ENCODE assay signal across 19 mouse cellular contexts in genomic region chr1:187731171-187731570, GRCm38 (mm10).
"Had no signal": no experiment of that assay in that cellular context is flagged by ENCODE, and none has a peak within 500 bp of the region (broad histone marks: within the 10 kb centered on the region; RNA-seq: fewer than 3 reads in every experiment).

No protein-coding gene starts in this region.

- DNase-seq: gastrocnemius, adult 2 months; gastrocnemius, postnatal 10 days; gastrocnemius, postnatal 25 days; heart, adult 2 months; heart, postnatal 10 days; heart, postnatal 4 days; liver, embryonic 13.5 days had no signal

- H3K27ac ChIP-seq: gastrocnemius, adult 2 months; heart, adult 2 months; hindbrain, embryonic 10.5 days; hindbrain, embryonic 12.5 days; hindbrain, embryonic 14.5 days; intestine, embryonic 15.5 days; kidney, embryonic 15.5 days; kidney, postnatal 0 days; layer of hippocampus, adult 2 months; left cerebral cortex, adult 2 months; limb, embryonic 10.5 days; limb, embryonic 12.5 days; liver, embryonic 13.5 days; liver, embryonic 15.5 days had no signal

- H3K27me3 ChIP-seq: heart, embryonic 12.5 days; hindbrain, embryonic 12.5 days; intestine, embryonic 15.5 days; kidney, embryonic 15.5 days; limb, embryonic 12.5 days; liver, embryonic 13.5 days; liver, embryonic 15.5 days had no signal

- H3K4me3 ChIP-seq: gastrocnemius, adult 2 months; heart, adult 2 months; heart, embryonic 12.5 days; hindbrain, embryonic 10.5 days; hindbrain, embryonic 12.5 days; intestine, embryonic 15.5 days; kidney, embryonic 15.5 days; layer of hippocampus, adult 2 months; left cerebral cortex, adult 2 months; limb, embryonic 10.5 days; limb, embryonic 12.5 days; liver, embryonic 13.5 days; liver, embryonic 15.5 days had no signal

- H3K4me1 ChIP-seq: hindbrain, embryonic 10.5 days; hindbrain, embryonic 12.5 days; intestine, embryonic 15.5 days; kidney, embryonic 15.5 days; limb, embryonic 12.5 days; liver, embryonic 13.5 days; liver, embryonic 15.5 days had no signal

- H3K9ac ChIP-seq: heart, embryonic 12.5 days; hindbrain, embryonic 12.5 days; hindbrain, embryonic 14.5 days; intestine, embryonic 15.5 days; kidney, embryonic 15.5 days; limb, embryonic 12.5 days; liver, embryonic 13.5 days; liver, embryonic 15.5 days had no signal

- H3K36me3 ChIP-seq: heart, embryonic 12.5 days; hindbrain, embryonic 10.5 days; hindbrain, embryonic 12.5 days; intestine, embryonic 15.5 days; kidney, embryonic 15.5 days; limb, embryonic 10.5 days; limb, embryonic 12.5 days; liver, embryonic 13.5 days; liver, embryonic 15.5 days had no signal
